Mouse (Mus musculus): Measurements from ENCODE around the gene Abhd16a. TPM values are rescaled to one million over a fixed set of nuclear protein-coding genes. Genes with fewer than 3 reads are reported as not detected.

Abhd16a gene
- polyA plus RNA-seq, 1 experiment from 2014 or later = 77.3 TPM

- no peak for TF ChIP-seq CTCF (IDR thresholded peaks at IDR 0.05)
- ATAC-seq = no peak
- ChIA-PET CTCF (interaction anchor here (0.6 to 1.9 kb wide), 3 partner anchors 20 to 40 kb away, joined by 3 to 6 read pairs (median 3); no protein-coding TSS in a partner anchor), POLR2A (interaction anchor here (0.7 to 1.2 kb wide), 4 partner anchors 9 to 49 kb away, joined by 3 to 4 read pairs (median 3); partner anchors contain the start of gene Ddah2)
- no peaks in the 10 kb centered on the region for H3K27me3 ChIP-seq
- no peak for DNase-seq (ENCODE audit: low read depth, low spot score)
- in situ Hi-C loops (cut with MboI; ENCODE audit: low pct_unique_long_range_greater_than_20kb) = no loop called here
Measured at GRCm38 (mm10) chr17:35049561-35050016, 39.5 kb upstream of the Abhd16a start, which contains the start of gene Clic1. TSS of gene Clic1 (plus strand) at chr17:35049966.

- no peaks in the 10 kb centered on the region for H3K27me3 ChIP-seq
- DNase-seq (ENCODE audit: low read depth, low spot score) (no peak), ATAC-seq (peak; percentile 28)
- in situ Hi-C loops (cut with MboI; ENCODE audit: low pct_unique_long_range_greater_than_20kb) = no loop called here
- CTCF ChIA-PET = interaction anchor here (1.9 kb wide), 1 partner anchor 29 kb away, joined by 6 read pairs; no protein-coding TSS in a partner anchor
- POLR2A ChIA-PET = interaction anchor here (0.7 to 1.2 kb wide), 4 partner anchors 9 to 50 kb away, joined by 3 to 4 read pairs (median 3); partner anchors contain the start of gene Ddah2
- TF ChIP-seq CTCF (IDR thresholded peaks at IDR 0.05) = no peak
Measured at GRCm38 (mm10) chr17:35050126-35050750, 38.8 kb upstream of the Abhd16a start.

DNA sequence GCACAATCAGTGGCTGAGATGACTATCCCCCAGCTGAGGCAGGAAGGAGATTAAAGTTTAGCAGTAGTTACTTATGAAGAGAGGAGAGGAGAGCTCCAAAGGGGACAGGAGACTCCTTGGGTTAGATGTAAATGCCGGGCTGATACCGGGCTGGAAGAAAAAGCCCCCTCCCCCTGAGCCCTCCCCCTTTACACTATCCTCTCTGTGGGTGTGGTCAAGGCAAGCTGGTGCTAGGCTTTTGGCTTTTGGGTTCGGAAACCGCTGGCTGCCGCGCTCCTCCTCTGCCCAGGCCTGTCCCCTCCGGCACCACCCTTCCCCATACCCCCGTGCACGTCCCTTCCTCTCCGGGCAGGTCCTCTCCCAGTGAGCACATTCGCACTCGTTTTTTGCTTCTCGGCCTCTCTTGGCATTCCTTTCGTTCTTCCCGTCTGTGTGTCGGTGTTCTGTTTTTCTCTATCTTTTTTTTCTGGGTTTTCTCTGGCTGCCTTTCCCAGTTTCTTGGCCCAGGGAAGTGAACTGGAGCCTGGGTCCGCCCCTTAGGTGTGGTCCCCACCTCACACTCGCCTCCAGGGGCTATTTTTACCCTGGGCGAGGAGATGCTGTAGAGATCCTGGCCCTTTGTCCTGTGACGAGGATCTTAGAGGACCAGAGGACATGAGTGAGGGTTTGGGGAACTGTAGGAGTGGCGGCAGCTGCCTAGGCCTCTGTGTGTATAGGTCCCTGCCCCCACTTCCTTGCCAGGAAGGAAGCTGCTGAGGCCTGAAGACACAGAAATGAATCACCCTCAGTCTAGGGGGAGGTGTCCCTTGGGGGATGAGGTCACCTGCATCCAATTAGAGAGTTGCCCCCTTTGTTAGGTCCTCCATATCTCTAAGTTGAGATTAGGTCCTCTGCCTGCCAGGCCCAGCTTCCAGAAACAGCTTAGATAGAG, 37.6 kb upstream of the Abhd16a start:
- H3K27me3 ChIP-seq = no peaks in the 10 kb centered on the region
- no peak for TF ChIP-seq CTCF (IDR thresholded peaks at IDR 0.05)
- ChIA-PET CTCF (interaction anchor here (0.6 to 1.1 kb wide), 3 partner anchors 9 to 30 kb away, joined by 3 to 4 read pairs (median 3); no protein-coding TSS in a partner anchor), POLR2A (interaction anchor here (0.7 to 1.8 kb wide), 7 partner anchors 8 to 94 kb away, joined by 3 to 9 read pairs (median 3); no protein-coding TSS in a partner anchor)
- ATAC-seq (peak; percentile 48), DNase-seq (ENCODE audit: low read depth, low spot score) (no peak)
- in situ Hi-C loops (cut with MboI; ENCODE audit: low pct_unique_long_range_greater_than_20kb) = no loop called here

- POLR2A ChIA-PET = interaction anchor here (0.8 to 1.8 kb wide), 5 partner anchors 8 to 59 kb away, joined by 3 to 9 read pairs (median 4); no protein-coding TSS in a partner anchor
- no peak for TF ChIP-seq CTCF (IDR thresholded peaks at IDR 0.05)
- CTCF ChIA-PET = interaction anchor here (0.9 kb wide), 1 partner anchor 31 kb away, joined by 4 read pairs; no protein-coding TSS in a partner anchor
Measured at GRCm38 (mm10) chr17:35052271-35052798, 36.7 kb upstream of the Abhd16a start.

GRCm38 (mm10) chr17:35055691-35056495, 33.2 kb upstream of the Abhd16a start:
- TF ChIP-seq CTCF (IDR thresholded peaks at IDR 0.05) = no peak
- in situ Hi-C loops (cut with MboI; ENCODE audit: low pct_unique_long_range_greater_than_20kb) = no loop called here
- CTCF ChIA-PET = interaction anchor here (0.9 kb wide), 1 partner anchor 32 kb away, joined by 3 read pairs; no protein-coding TSS in a partner anchor
- no peak for ATAC-seq
- no peak for DNase-seq (ENCODE audit: low read depth, low spot score)
- no peaks in the 10 kb centered on the region for H3K27me3 ChIP-seq
- POLR2A ChIA-PET = no interaction called here

More at GRCm38 (mm10) chr17:35052271-35052798, 36.7 kb upstream of the Abhd16a start:
- in situ Hi-C loops (cut with MboI; ENCODE audit: low pct_unique_long_range_greater_than_20kb) = no loop called here
- H3K27me3 ChIP-seq = no peaks in the 10 kb centered on the region
- DNase-seq (ENCODE audit: low read depth, low spot score) (no peak), ATAC-seq (no peak)

- TF ChIP-seq CTCF (IDR thresholded peaks at IDR 0.05) = no peak
- CTCF ChIA-PET = no interaction called here
Measured at GRCm38 (mm10) chr17:35057090-35057489, 32.0 kb upstream of the Abhd16a start.

DNA sequence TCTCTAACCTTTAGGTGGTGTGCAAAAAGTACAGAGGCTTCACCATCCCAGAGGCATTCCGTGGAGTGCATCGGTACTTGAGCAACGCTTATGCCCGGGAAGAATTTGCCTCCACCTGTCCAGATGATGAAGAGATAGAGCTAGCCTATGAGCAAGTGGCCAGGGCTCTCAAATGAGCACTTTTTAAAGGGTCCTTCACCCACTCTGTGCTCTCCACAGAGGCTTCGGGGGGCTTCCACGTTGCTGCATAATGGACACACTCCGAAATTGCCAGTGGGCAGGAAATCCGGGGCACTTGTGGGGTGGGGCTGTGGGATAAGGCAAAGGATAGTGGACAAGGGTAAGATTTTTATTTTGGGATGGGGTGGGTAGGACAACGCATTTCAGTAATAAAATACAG, 30.7 kb upstream of the Abhd16a start:
- no peaks in the 10 kb centered on the region for H3K27me3 ChIP-seq
- ATAC-seq (no peak), DNase-seq (ENCODE audit: low read depth, low spot score) (no peak)
- POLR2A ChIA-PET = interaction anchor here (0.7 to 1.8 kb wide), 5 partner anchors 9 to 48 kb away, joined by 4 to 9 read pairs (median 4); partner anchors contain the start of gene Clic1
- TF ChIP-seq CTCF (IDR thresholded peaks at IDR 0.05) = no peak
- in situ Hi-C loops (cut with MboI; ENCODE audit: low pct_unique_long_range_greater_than_20kb) = no loop called here
- CTCF ChIA-PET = interaction anchor here (1.1 kb wide), 1 partner anchor 17 kb away, joined by 3 read pairs; no protein-coding TSS in a partner anchor

More at GRCm38 (mm10) chr17:35057090-35057489, 32.0 kb upstream of the Abhd16a start:
- no peak for ATAC-seq
- POLR2A ChIA-PET = interaction anchor here (0.9 kb wide), 1 partner anchor 27 kb away, joined by 4 read pairs; no protein-coding TSS in a partner anchor
- DNase-seq (ENCODE audit: low read depth, low spot score) = no peak
- H3K27me3 ChIP-seq = no peaks in the 10 kb centered on the region
- in situ Hi-C loops (cut with MboI; ENCODE audit: low pct_unique_long_range_greater_than_20kb) = no loop called here

GRCm38 (mm10) chr17:35058911-35059892, 29.9 kb upstream of the Abhd16a start, which contains the start of gene Ddah2:
TSS of gene Ddah2 (plus strand) at chr17:35059035.
- ATAC-seq = peak; percentile 70
- in situ Hi-C loops (cut with MboI; ENCODE audit: low pct_unique_long_range_greater_than_20kb) = no loop called here
- DNase-seq (ENCODE audit: low read depth, low spot score) = no peak
- TF ChIP-seq CTCF (IDR thresholded peaks at IDR 0.05) = no peak
- ChIA-PET POLR2A (interaction anchor here (0.7 to 1.8 kb wide), 9 partner anchors 7 to 108 kb away, joined by 3 to 9 read pairs (median 3); partner anchors contain the start of gene Clic1), CTCF (interaction anchor here (0.8 to 1.4 kb wide), 6 partner anchors 8 to 39 kb away, joined by 3 to 5 read pairs (median 3); partner anchors contain the start of gene Ly6g6f)
- no peaks in the 10 kb centered on the region for H3K27me3 ChIP-seq

Measured in Patski (cell line).